ENCODE assay signal across 9 mouse cellular contexts in the genomic region with DNA sequence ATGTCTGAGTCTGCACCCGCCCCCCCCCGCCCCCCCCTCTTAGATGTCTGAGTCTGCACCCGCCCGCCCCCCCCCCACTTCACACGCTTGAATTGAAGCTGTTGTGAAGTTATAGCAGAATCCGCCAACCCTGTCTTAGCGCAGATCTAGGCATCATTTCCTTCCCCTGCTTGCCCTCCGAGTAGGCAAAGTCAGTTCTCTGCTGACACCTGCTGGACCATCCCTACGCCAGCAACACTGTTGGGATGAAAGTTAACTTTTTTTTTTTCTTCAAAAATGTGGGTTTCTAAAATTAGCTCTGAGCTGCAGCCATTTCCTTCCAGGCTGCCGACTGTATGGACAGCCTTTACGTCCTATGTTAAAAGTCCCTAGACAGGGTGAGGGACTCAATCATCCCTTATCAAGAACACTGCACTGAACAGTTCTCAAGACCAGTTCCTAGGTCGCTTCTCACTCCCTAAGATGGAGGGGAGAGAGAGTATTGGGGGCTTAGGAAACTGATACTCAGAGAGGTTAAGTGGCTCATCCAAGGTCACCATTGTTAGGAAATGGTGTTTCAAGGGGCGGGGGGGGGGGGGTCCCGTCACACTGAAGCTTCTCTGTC. TPM values are rescaled to one million over a fixed set of nuclear protein-coding genes. Genes with fewer than 3 reads are reported as not detected.
DNase-seq lines count a peak whose midpoint lies in the region; ATAC-seq and TF ChIP-seq lines count a peak whose summit lies in the region.
"Had no signal": no experiment of that assay in that cellular context is flagged by ENCODE, and none has a peak within 500 bp of the region (broad histone marks: within the 10 kb centered on the region; RNA-seq: fewer than 3 reads in every experiment).

No protein-coding gene starts in this region.

- DNase-seq in hindbrain, embryonic 10.5 days (ENCODE audit: low spot score) = peak; percentile 59
- DNase-seq in embryo, embryonic 11 days = peak; percentile 83
- DNase-seq in layer of hippocampus, postnatal 14 days (ENCODE audit: low spot score in 2 of 2) = peak; percentile 28 to 70

- H3K36me3 ChIP-seq in hindbrain, embryonic 10.5 days = no peaks in the 10 kb centered on the region
- H3K36me3 ChIP-seq in hindbrain, embryonic 13.5 days = no peaks in the 10 kb centered on the region
- H3K36me3 ChIP-seq in ES-Bruce4 (ENCODE audit: control insufficient read depth, insufficient read depth, low read length, poor library complexity, severe bottlenecking) = no peaks in the 10 kb centered on the region
- no peaks in the 10 kb centered on the region for H3K36me3 ChIP-seq in heart, embryonic 14.5 days (ENCODE audit: control insufficient read depth, insufficient read depth, low read length)
- no peaks in the 10 kb centered on the region for H3K36me3 ChIP-seq in stomach, embryonic 16.5 days (ENCODE audit: control insufficient read depth, insufficient read depth, low read length)
- H3K36me3 ChIP-seq: neural tube, embryonic 12.5 days had no signal

- no peak overlapping the region for H3K4me3 ChIP-seq in hindbrain, embryonic 10.5 days
- H3K4me3 ChIP-seq in hindbrain, embryonic 13.5 days = no peak overlapping the region
- H3K4me3 ChIP-seq in ES-Bruce4 (ENCODE audit: low read depth, low read length) = no peak overlapping the region
- H3K4me3 ChIP-seq in heart, embryonic 14.5 days (ENCODE audit: control insufficient read depth in 1 of 2, insufficient read depth in 1 of 2, low read depth in 1 of 2, low read length in 2 of 2) = no peak overlapping the region
- no peak overlapping the region for H3K4me3 ChIP-seq in stomach, embryonic 16.5 days (replicated peaks; ENCODE audit: low read length)
- H3K4me3 ChIP-seq: neural tube, embryonic 12.5 days had no signal

- no peak overlapping the region for H3K4me2 ChIP-seq in hindbrain, embryonic 13.5 days
- 0 out of 2 replicates have a peak overlapping the region, but pooled peaks have one; percentile 25 for H3K4me2 ChIP-seq in heart, embryonic 14.5 days (ENCODE audit: low read length)
- H3K4me2 ChIP-seq in stomach, embryonic 16.5 days (ENCODE audit: low read depth, low read length) = no peak overlapping the region
- H3K4me2 ChIP-seq: neural tube, embryonic 12.5 days had no signal

- H3K27ac ChIP-seq in hindbrain, embryonic 10.5 days = no peak overlapping the region
- no peak overlapping the region for H3K27ac ChIP-seq in hindbrain, embryonic 13.5 days
- H3K27ac ChIP-seq in ES-Bruce4 (ENCODE audit: insufficient read depth, low read length) = no peak overlapping the region
- H3K27ac ChIP-seq in heart, embryonic 14.5 days (replicated peaks in 1 of 2; ENCODE audit: control insufficient read depth in 1 of 2, insufficient read depth in 1 of 2, low read depth in 2 of 2, low read length in 2 of 2) = no peak overlapping the region
- no peak overlapping the region for H3K27ac ChIP-seq in stomach, embryonic 16.5 days (ENCODE audit: low read length)
- H3K27ac ChIP-seq: neural tube, embryonic 12.5 days had no signal

- H3K4me1 ChIP-seq in hindbrain, embryonic 10.5 days (replicated peaks) = peaks cover 6% of the 10 kb centered on the region
- peaks cover 4% of the 10 kb centered on the region; the same call in 1 of the 2 replicates for H3K4me1 ChIP-seq in hindbrain, embryonic 13.5 days (replicated peaks)
- H3K4me1 ChIP-seq in ES-Bruce4 (ENCODE audit: control insufficient read depth, insufficient read depth, low read length) = no peaks in the 10 kb centered on the region
- peaks cover under 1 to 17% of the 10 kb centered on the region in 2 experiments; a peak in 3 of 4 replicates for H3K4me1 ChIP-seq in heart, embryonic 14.5 days (ENCODE audit: control insufficient read depth in 2 of 2, insufficient read depth in 2 of 2, low read length in 2 of 2)
- 0 out of 2 replicates have a peak, but pooled peaks cover 3% of the 10 kb centered on the region for H3K4me1 ChIP-seq in stomach, embryonic 16.5 days (ENCODE audit: control insufficient read depth, insufficient read depth, low read length)

- no peaks in the 10 kb centered on the region for H3K9me3 ChIP-seq in hindbrain, embryonic 10.5 days
- no peaks in the 10 kb centered on the region for H3K9me3 ChIP-seq in hindbrain, embryonic 13.5 days
- H3K9me3 ChIP-seq in ES-Bruce4 (replicated peaks; ENCODE audit: control insufficient read depth, insufficient read depth, low read length, poor library complexity, severe bottlenecking) = no peaks in the 10 kb centered on the region
- no peaks in the 10 kb centered on the region for H3K9me3 ChIP-seq in heart, embryonic 14.5 days (ENCODE audit: control insufficient read depth, low read length)
- no peaks in the 10 kb centered on the region for H3K9me3 ChIP-seq in stomach, embryonic 16.5 days (replicated peaks; ENCODE audit: control insufficient read depth, low read length)
- H3K9me3 ChIP-seq: neural tube, embryonic 12.5 days had no signal

- TF ChIP-seq EP300 in ES-Bruce4 (IDR thresholded peaks at IDR 0.05; ENCODE audit: insufficient read depth, low read depth, low read length) = no peak

- TF ChIP-seq POLR2A in ES-Bruce4 (IDR thresholded peaks at IDR 0.05; ENCODE audit: insufficient read depth, low read length) = no peak

- H3K9ac ChIP-seq in hindbrain, embryonic 13.5 days = no peak overlapping the region
- no peak overlapping the region for H3K9ac ChIP-seq in ES-Bruce4 (ENCODE audit: low read depth, poor library complexity, severe bottlenecking)
- H3K9ac ChIP-seq in heart, embryonic 14.5 days (ENCODE audit: low read length) = no peak overlapping the region
- H3K9ac ChIP-seq in stomach, embryonic 16.5 days (ENCODE audit: low read length) = no peak overlapping the region
- H3K9ac ChIP-seq: neural tube, embryonic 12.5 days had no signal

- ATAC-seq in hindbrain, embryonic 13.5 days (ENCODE audit: low FRiP score) = no peak
- ATAC-seq in heart, embryonic 14.5 days (ENCODE audit: insufficient number of reproducible peaks, insufficient read depth, low FRiP score, low read depth) = no peak
- ATAC-seq in megakaryocyte progenitor cell, adult 5-6 weeks (replicated peaks; ENCODE audit: poor library complexity) = peak; percentile 75
- ATAC-seq in stomach, embryonic 16.5 days (ENCODE audit: insufficient read depth, low FRiP score) = peak; percentile 66; the same call in 1 of the 2 replicates

- WGBS in hindbrain, embryonic 10.5 days = 4% methylated on average over 14 of the region's 14 CpGs
- WGBS in hindbrain, embryonic 13.5 days = 6% methylated on average over 14 of the region's 14 CpGs
- WGBS in heart, embryonic 14.5 days = 3% methylated on average over 11 of the region's 14 CpGs
- WGBS in stomach, embryonic 16.5 days = 8% methylated on average over 12 of the region's 14 CpGs

- H3K27me3 ChIP-seq in hindbrain, embryonic 10.5 days (ENCODE audit: insufficient read depth, poor library complexity, severe bottlenecking) = peaks cover 78% of the 10 kb centered on the region
- peaks cover 80% of the 10 kb centered on the region for H3K27me3 ChIP-seq in hindbrain, embryonic 13.5 days
- H3K27me3 ChIP-seq in ES-Bruce4 (ENCODE audit: control insufficient read depth, insufficient read depth, low read length, poor library complexity, severe bottlenecking) = peaks cover 15% of the 10 kb centered on the region
- peaks cover 44% of the 10 kb centered on the region for H3K27me3 ChIP-seq in heart, embryonic 14.5 days (ENCODE audit: control insufficient read depth, insufficient read depth, low read length)
- peaks cover 51% of the 10 kb centered on the region for H3K27me3 ChIP-seq in stomach, embryonic 16.5 days (ENCODE audit: control insufficient read depth, insufficient read depth, low read length)

- TF ChIP-seq CTCF in ES-Bruce4 (IDR thresholded peaks at IDR 0.05; ENCODE audit: low read depth, low read length) = peak; percentile 85

RNA-seq across cellular contexts. Expression of a gene that starts 5.6 kb away (rescaled TPM):
- polyA plus RNA-seq in hindbrain, embryonic 10.5 days (2016; fragmentation: Nextera tagmentation; extraction: Ambion mirVana) = 4.7 and 6.9 TPM in 2 replicates
- polyA plus RNA-seq in hindbrain, embryonic 13.5 days (2015; fragmentation: Nextera tagmentation; extraction: Ambion mirVana) = 1.2 and 2.9 TPM in 2 replicates
- 0.37 TPM in 1 of 2 replicates, not detected in the other for polyA plus RNA-seq in ES-Bruce4 (2011; ENCODE audit: insufficient read depth, insufficient read length, low read depth, missing spikeins)
- 7.1 and 7.7 TPM in 2 replicates for polyA plus RNA-seq in heart, embryonic 14.5 days (2014; fragmentation: Nextera tagmentation; extraction: Ambion mirVana)
- total RNA-seq in layer of hippocampus, postnatal 14 days (2021) = 1 to 10 TPM; 1.2 to 2.6 TPM
- total RNA-seq in megakaryocyte progenitor cell, adult 5-6 weeks (2015) = 11.6 and 14.7 TPM in 2 replicates
- 10.3 and 15.2 TPM in 2 replicates for total RNA-seq in megakaryocyte progenitor cell, adult 5-6 weeks (2017)
- polyA plus RNA-seq in stomach, embryonic 16.5 days (2015; fragmentation: Nextera tagmentation; extraction: Ambion mirVana) = 6.6 and 8.3 TPM in 2 replicates

Comparison
In these comparisons a context has a peak if more than half of its experiments do, and no peak if none do; other contexts are left out.
1. ATAC-seq: peak in megakaryocyte progenitor cell, adult 5-6 weeks (single experiment) and stomach, embryonic 16.5 days (single experiment); none in hindbrain, embryonic 13.5 days (single experiment) and heart, embryonic 14.5 days (single experiment).
2. Peak in every context shown above with its lines, with median percentiles within 50 percentile points of each other: DNase-seq.